Mouse (Mus musculus) gonadal fat pad, adult 2 months (tissue): Measurements from ENCODE around the gene Slc11a1. TPM values are rescaled to one million over a fixed set of nuclear protein-coding genes. Genes with fewer than 3 reads are reported as not detected.
"Not testable (repeated sequence)": the region's sequence is repeated elsewhere in the genome, so short reads cannot be mapped to it uniquely, and the experiment has no call there.

Experiments
- DNase-seq: peaks from one replicate; pipeline ENCODE4 v3.0.0-alpha.2; 2012; ENCODE audit warnings: low read depth
- polyA plus RNA-seq: library from polyadenylated mRNA; depleted of rRNA; stranded (reverse); fragments of >200 nt; gene quantifications from 2 replicates; pipeline ENCODE4 v1.2.3, GENCODE M21; 2012

Gene Slc11a1
- polyA plus RNA-seq, 1 experiment = 42.9 TPM

- no peak for DNase-seq
Observed at GRCm38 (mm10) chr1:74387386-74387988, 12.5 kb downstream of the Slc11a1 start.

GRCm38 (mm10) chr1:74388398-74388920, 13.5 kb downstream of the Slc11a1 start:
- DNase-seq = no peak

- no peak for DNase-seq
Observed at GRCm38 (mm10) chr1:74389831-74390286, 14.9 kb downstream of the Slc11a1 start.

GRCm38 (mm10) chr1:74390287-74390906, 15.4 kb downstream of the Slc11a1 start:
- DNase-seq = no peak

GRCm38 (mm10) chr1:74390924-74391748, 16.1 kb downstream of the Slc11a1 start, which contains the start of gene Ctdsp1:
Gene Ctdsp1, plus strand, starts transcription at chr1:74391509.
- no peak for DNase-seq

- no peak for DNase-seq
Observed at GRCm38 (mm10) chr1:74391844-74392441, 16.9 kb downstream of the Slc11a1 start.

GRCm38 (mm10) chr1:74392446-74392994, 17.5 kb downstream of the Slc11a1 start:
- no peak for DNase-seq

- no peak for DNase-seq
Observed at GRCm38 (mm10) chr1:74393010-74393409, 18.0 kb downstream of the Slc11a1 start.

GRCm38 (mm10) chr1:74393697-74394096, 18.7 kb downstream of the Slc11a1 start:
- no peak for DNase-seq

- no peak for DNase-seq
Observed at GRCm38 (mm10) chr1:74394311-74394710, 19.3 kb downstream of the Slc11a1 start.

- DNase-seq = no peak
Observed at GRCm38 (mm10) chr1:74394858-74395257, 19.9 kb downstream of the Slc11a1 start.

- no peak for DNase-seq
Observed at GRCm38 (mm10) chr1:74395290-74395689, 20.3 kb downstream of the Slc11a1 start.

- not testable (repeated sequence) for DNase-seq
Observed at GRCm38 (mm10) chr1:74396456-74397222, 21.6 kb downstream of the Slc11a1 start.

- no peak for DNase-seq
Observed at GRCm38 (mm10) chr1:74397268-74397918, 22.4 kb downstream of the Slc11a1 start.

- no peak for DNase-seq
Observed at GRCm38 (mm10) chr1:74397919-74398451, 23.0 kb downstream of the Slc11a1 start.

GRCm38 (mm10) chr1:74400531-74400930, 25.5 kb downstream of the Slc11a1 start:
- no peak for DNase-seq

- DNase-seq = no peak
Observed at GRCm38 (mm10) chr1:74401015-74401702, 26.2 kb downstream of the Slc11a1 start.

- no peak for DNase-seq
Observed at GRCm38 (mm10) chr1:74404206-74404605, 29.2 kb downstream of the Slc11a1 start.
